Comparison of ENCODE assay signal across 25 mouse cellular contexts in genomic region chr1:135488879-135489278, GRCm38 (mm10). TPM values are rescaled to one million over a fixed set of nuclear protein-coding genes. Genes with fewer than 3 reads are reported as not detected.
DNase-seq lines count a peak whose midpoint lies in the region; ATAC-seq and TF ChIP-seq lines count a peak whose summit lies in the region.
"Had no signal": no experiment of that assay in that cellular context is flagged by ENCODE, and none has a peak within 500 bp of the region (broad histone marks: within the 10 kb centered on the region; RNA-seq: fewer than 3 reads in every experiment).

No protein-coding gene starts in this region.

- TF ChIP-seq CTCF in embryonic fibroblast, embryonic 13.5 days (IDR thresholded peaks at IDR 0.05; ENCODE audit: borderline replicate concordance, insufficient read depth, low read length), result no peak

- DNase-seq in midbrain, embryonic 11.5 days (ENCODE audit: low spot score, missing footprints), result peak; percentile 79
- DNase-seq in midbrain, embryonic 14.5 days, result no peak
- peak; percentile 90 for DNase-seq in embryonic facial prominence, embryonic 11.5 days (ENCODE audit: low spot score)
- DNase-seq in lung, postnatal 10 days, result no peak
- DNase-seq in gastrocnemius, adult 8-10 months (ENCODE audit: low spot score in 2 of 2), result no peak
- DNase-seq: adrenal gland, adult 8-10 months; cerebellum, adult 18-20 months; cerebellum, postnatal 14 days; gastrocnemius, postnatal 14 days; heart, adult 11 months; heart, postnatal 14 days; kidney, adult 9 months; kidney, postnatal 14 days; liver; right cerebral cortex, postnatal 25 days; spleen, adult 18-20 months had no signal

- no peak overlapping the region for H3K9ac ChIP-seq in midbrain, embryonic 11.5 days (ENCODE audit: low read length)
- no peak overlapping the region for H3K9ac ChIP-seq in midbrain, embryonic 14.5 days (replicated peaks; ENCODE audit: low read length)
- H3K9ac ChIP-seq in embryonic facial prominence, embryonic 11.5 days (replicated peaks; ENCODE audit: low read length), result no peak overlapping the region
- H3K9ac ChIP-seq in limb, embryonic 13.5 days, result no peak overlapping the region
- H3K9ac ChIP-seq: heart, embryonic 13.5 days; hindbrain, embryonic 13.5 days; intestine, embryonic 15.5 days had no signal

- WGBS in midbrain, embryonic 11.5 days, result 71% methylated on average over 9 of the region's 9 CpGs
- 79% methylated on average over 9 of the region's 9 CpGs for WGBS in midbrain, embryonic 14.5 days
- 4% methylated on average over 9 of the region's 9 CpGs for WGBS in embryonic facial prominence, embryonic 11.5 days
- WGBS in limb, embryonic 13.5 days, result 11% methylated on average over 9 of the region's 9 CpGs

- H3K4me1 ChIP-seq in midbrain, embryonic 11.5 days (ENCODE audit: control insufficient read depth, insufficient read depth, low read length), result no peaks in the 10 kb centered on the region
- peaks cover 13% of the 10 kb centered on the region; the same call in 1 of the 2 replicates for H3K4me1 ChIP-seq in midbrain, embryonic 14.5 days (ENCODE audit: control insufficient read depth, insufficient read depth, low read length)
- no peaks in the 10 kb centered on the region for H3K4me1 ChIP-seq in embryonic facial prominence, embryonic 11.5 days (ENCODE audit: control insufficient read depth, insufficient read depth, low read length)
- peaks cover 17% of the 10 kb centered on the region for H3K4me1 ChIP-seq in embryonic fibroblast, embryonic 13.5 days (ENCODE audit: control insufficient read depth, insufficient read depth, low read length)
- H3K4me1 ChIP-seq in limb, embryonic 13.5 days, result peaks cover 40% of the 10 kb centered on the region

- H3K36me3 ChIP-seq in midbrain, embryonic 11.5 days (ENCODE audit: control insufficient read depth, insufficient read depth, low read length), result no peaks in the 10 kb centered on the region
- H3K36me3 ChIP-seq in midbrain, embryonic 14.5 days (ENCODE audit: control insufficient read depth, insufficient read depth, low read length), result 0 out of 2 replicates have a peak, but pooled peaks cover 4% of the 10 kb centered on the region
- H3K36me3 ChIP-seq in embryonic facial prominence, embryonic 11.5 days (replicated peaks; ENCODE audit: control insufficient read depth, insufficient read depth, low read depth, low read length), result no peaks in the 10 kb centered on the region; the same call in 1 of the 2 replicates
- peaks cover 2% of the 10 kb centered on the region; the same call in 1 of the 2 replicates for H3K36me3 ChIP-seq in limb, embryonic 13.5 days
- H3K36me3 ChIP-seq: intestine, embryonic 15.5 days had no signal

- no peak for TF ChIP-seq POLR2A in embryonic fibroblast, embryonic 13.5 days (IDR thresholded peaks at IDR 0.05; ENCODE audit: low read depth, low read length)

- no peak overlapping the region for H3K4me3 ChIP-seq in midbrain, embryonic 11.5 days (ENCODE audit: low read depth, low read length)
- no peak overlapping the region for H3K4me3 ChIP-seq in midbrain, embryonic 14.5 days (replicated peaks; ENCODE audit: low read depth, low read length)
- no peak overlapping the region for H3K4me3 ChIP-seq in embryonic facial prominence, embryonic 11.5 days (ENCODE audit: low read depth, low read length)
- no peak overlapping the region for H3K4me3 ChIP-seq in embryonic fibroblast, embryonic 13.5 days (ENCODE audit: insufficient read depth, low read length)
- H3K4me3 ChIP-seq in limb, embryonic 13.5 days, result no peak overlapping the region
- H3K4me3 ChIP-seq: heart, embryonic 13.5 days; hindbrain, embryonic 13.5 days; intestine, embryonic 15.5 days; layer of hippocampus, adult 2 months; midbrain, embryonic 10.5 days had no signal

- no peak for ATAC-seq in midbrain, embryonic 11.5 days (ENCODE audit: low FRiP score)
- no peak for ATAC-seq in midbrain, embryonic 14.5 days (ENCODE audit: low FRiP score, low TSS enrichment)
- ATAC-seq in embryonic facial prominence, embryonic 11.5 days (replicated peaks; ENCODE audit: insufficient number of reproducible peaks, low FRiP score, low TSS enrichment, low read depth), result 0 out of 2 replicates have a peak, but pooled peaks have one; percentile 60
- ATAC-seq in limb, embryonic 13.5 days (ENCODE audit: low FRiP score, low read depth), result no peak
- ATAC-seq in frontal cortex, adult (ENCODE audit: low TSS enrichment), result no peak
- ATAC-seq: activated CD4-positive, CD25-positive, alpha-beta regulatory T cell, adult 4 months; intestine, embryonic 15.5 days had no signal

- no peaks in the 10 kb centered on the region for H3K9me3 ChIP-seq in midbrain, embryonic 11.5 days (ENCODE audit: control insufficient read depth, low read length)
- no peaks in the 10 kb centered on the region for H3K9me3 ChIP-seq in midbrain, embryonic 14.5 days (ENCODE audit: control insufficient read depth, low read length)
- no peaks in the 10 kb centered on the region for H3K9me3 ChIP-seq in embryonic facial prominence, embryonic 11.5 days (replicated peaks; ENCODE audit: control insufficient read depth, low read length)
- no peaks in the 10 kb centered on the region for H3K9me3 ChIP-seq in limb, embryonic 13.5 days
- H3K9me3 ChIP-seq: heart, embryonic 13.5 days; hindbrain, embryonic 13.5 days; intestine, embryonic 15.5 days; midbrain, embryonic 10.5 days had no signal

- no peaks in the 10 kb centered on the region for H3K27me3 ChIP-seq in midbrain, embryonic 11.5 days (ENCODE audit: control insufficient read depth, insufficient read depth, low read length)
- H3K27me3 ChIP-seq in midbrain, embryonic 14.5 days (ENCODE audit: control insufficient read depth, insufficient read depth, low read length), result no peaks in the 10 kb centered on the region
- no peaks in the 10 kb centered on the region for H3K27me3 ChIP-seq in embryonic facial prominence, embryonic 11.5 days (ENCODE audit: control insufficient read depth, insufficient read depth, low read length)
- H3K27me3 ChIP-seq in limb, embryonic 13.5 days, result 0 out of 2 replicates have a peak, but pooled peaks cover 2% of the 10 kb centered on the region
- H3K27me3 ChIP-seq: heart, embryonic 13.5 days; hindbrain, embryonic 13.5 days; intestine, embryonic 15.5 days had no signal

- no peak overlapping the region for H3K27ac ChIP-seq in midbrain, embryonic 11.5 days (ENCODE audit: low read depth, low read length)
- no peak overlapping the region for H3K27ac ChIP-seq in midbrain, embryonic 14.5 days (replicated peaks; ENCODE audit: low read depth, low read length)
- peak overlapping the region; percentile 57 for H3K27ac ChIP-seq in embryonic facial prominence, embryonic 11.5 days (replicated peaks; ENCODE audit: low read depth, low read length)
- H3K27ac ChIP-seq in embryonic fibroblast, embryonic 13.5 days (ENCODE audit: insufficient read depth, low read length), result peak overlapping the region; percentile 89
- H3K27ac ChIP-seq in limb, embryonic 13.5 days, result 0 out of 2 replicates have a peak overlapping the region, but pooled peaks have one; percentile 6
- H3K27ac ChIP-seq: heart, embryonic 13.5 days; hindbrain, embryonic 13.5 days; intestine, embryonic 15.5 days; layer of hippocampus, adult 2 months; midbrain, embryonic 10.5 days had no signal

- H3K4me2 ChIP-seq in midbrain, embryonic 11.5 days, result no peak overlapping the region
- H3K4me2 ChIP-seq in midbrain, embryonic 14.5 days (ENCODE audit: low read length), result no peak overlapping the region
- no peak overlapping the region for H3K4me2 ChIP-seq in embryonic facial prominence, embryonic 11.5 days (ENCODE audit: low read depth, low read length)
- H3K4me2 ChIP-seq in limb, embryonic 13.5 days (replicated peaks), result peak overlapping the region; percentile 30
- H3K4me2 ChIP-seq: heart, embryonic 13.5 days; hindbrain, embryonic 13.5 days; intestine, embryonic 15.5 days had no signal

RNA-seq across cellular contexts. Expression of gene Ipo9, which starts 58.6 kb away (rescaled TPM):
- polyA plus RNA-seq in midbrain, embryonic 11.5 days (2014; fragmentation: Nextera tagmentation; extraction: Ambion mirVana), result 167 and 188 TPM in 2 replicates
- polyA plus RNA-seq in midbrain, embryonic 14.5 days (2014; fragmentation: Nextera tagmentation; extraction: Ambion mirVana), result 126 and 127 TPM in 2 replicates
- 193 and 205 TPM in 2 replicates for polyA plus RNA-seq in embryonic facial prominence, embryonic 11.5 days (2014; fragmentation: Nextera tagmentation; extraction: Ambion mirVana)
- polyA plus RNA-seq in embryonic fibroblast, embryonic 13.5 days (2011; ENCODE audit: insufficient read length, low read depth, missing spikeins), result 174 and 187 TPM in 2 replicates
- 155 and 156 TPM in 2 replicates for polyA plus RNA-seq in limb, embryonic 13.5 days (2015; fragmentation: Nextera tagmentation; extraction: Ambion mirVana)
- 10 to 100 TPM; 18.0 to 32.4 (median 26.0) TPM for total RNA-seq in gastrocnemius, adult 8-10 months (2022)

Comparison
In these comparisons a context has a peak if more than half of its experiments do, and no peak if none do; other contexts are left out.
1. DNase-seq: peak in midbrain, embryonic 11.5 days (single experiment) and embryonic facial prominence, embryonic 11.5 days (single experiment); none in midbrain, embryonic 14.5 days (single experiment), lung, postnatal 10 days (single experiment) and gastrocnemius, adult 8-10 months (0 of 2).
2. H3K27ac ChIP-seq: peak in embryonic facial prominence, embryonic 11.5 days (single experiment), embryonic fibroblast, embryonic 13.5 days (single experiment) and limb, embryonic 13.5 days (single experiment); none in midbrain, embryonic 11.5 days (single experiment) and midbrain, embryonic 14.5 days (single experiment).